Mouse (Mus musculus): ENCODE measurements around the gene Ahdc1. TPM values are rescaled to one million over a fixed set of nuclear protein-coding genes. Genes with fewer than 3 reads are reported as not detected.

The Ahdc1 gene
- polyA plus RNA-seq, 1 experiment from 2014 or later = 2.4 TPM

DNA sequence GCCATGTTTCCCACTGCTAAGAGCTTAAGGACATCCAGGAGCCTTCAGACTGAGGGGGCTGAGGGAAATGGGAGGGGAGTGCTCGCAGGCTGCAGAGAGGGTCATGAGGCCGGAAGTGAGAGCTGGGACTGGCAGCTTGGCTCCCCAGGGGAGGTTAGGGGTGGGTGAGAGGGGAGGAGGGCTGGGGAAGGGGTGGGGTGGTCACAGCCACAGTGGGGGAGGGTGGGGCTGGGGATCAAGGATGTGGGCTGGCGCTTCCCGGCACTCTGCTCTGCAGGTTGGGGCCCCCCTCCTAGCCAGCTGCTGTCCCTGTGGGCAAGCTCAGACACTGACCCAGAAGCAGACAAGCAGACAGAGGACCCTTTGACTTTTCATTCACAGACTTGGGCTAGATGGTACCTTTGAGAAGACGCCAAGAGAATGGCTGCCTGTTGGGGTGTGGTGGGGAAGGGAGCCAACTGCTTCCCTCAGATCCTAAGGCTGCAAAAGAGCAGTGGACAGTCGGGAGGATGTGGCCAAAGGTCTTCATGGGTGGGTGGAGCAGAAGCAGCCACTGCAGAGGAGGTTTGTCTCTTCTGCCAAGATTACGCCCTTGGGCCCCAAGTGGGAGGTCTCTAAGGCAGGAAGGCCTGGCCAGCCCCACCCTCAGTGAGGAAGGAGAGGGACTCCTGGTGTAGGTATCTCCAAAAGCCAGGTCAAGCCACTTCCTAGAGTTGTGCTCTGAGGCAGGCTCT is 46.5 kb downstream of the Ahdc1 start:
- Histone ChIP-seq H3K4me2 (replicated peaks; ENCODE audit: low read depth) (peak overlapping the region; percentile 69), H3K27me3 (replicated peaks; ENCODE audit: control insufficient read depth, insufficient read depth, low read length) (no peaks in the 10 kb centered on the region), H3K4me3 (ENCODE audit: low read depth, low read length) (peak overlapping the region; percentile 22), H3K27ac (ENCODE audit: low read depth, low read length) (peak overlapping the region; percentile 92), H3K36me3 (ENCODE audit: control insufficient read depth, insufficient read depth) (peaks cover 24% of the 10 kb centered on the region), H3K4me1 (replicated peaks; ENCODE audit: control insufficient read depth, insufficient read depth, low read length) (peaks cover 15% of the 10 kb centered on the region), H3K9me3 (ENCODE audit: control insufficient read depth) (no peaks in the 10 kb centered on the region), H3K9ac (ENCODE audit: low read depth, low read length) (peak overlapping the region; percentile 12; the same call in 1 of the 2 replicates)
- ATAC-seq = peak; percentile 63
- 0 out of 2 replicates have a peak, but pooled peaks have one; percentile 1 for TF ChIP-seq CTCF (IDR thresholded peaks at IDR 0.05; ENCODE audit: low read depth)
- 4% methylated on average over 7 of the region's 7 CpGs for WGBS

DNA sequence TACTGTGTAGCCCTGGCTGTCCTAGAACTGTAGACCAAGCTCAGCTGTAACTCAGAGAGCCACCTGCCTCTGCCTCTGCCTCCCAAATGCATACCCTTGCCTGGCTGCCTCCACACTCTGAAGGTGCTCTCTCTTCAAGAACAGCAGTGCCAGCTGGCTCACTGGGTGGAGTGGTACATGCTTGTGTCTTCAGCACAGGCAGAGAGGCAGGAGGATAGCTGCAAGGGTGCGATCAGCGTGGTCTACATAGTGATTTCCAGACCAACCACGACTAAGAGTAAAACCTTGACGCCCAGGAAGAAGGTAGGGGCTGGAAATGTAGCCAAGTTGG is 47.0 kb downstream of the Ahdc1 start:
- no peak for ATAC-seq
- Histone ChIP-seq H3K36me3 (ENCODE audit: control insufficient read depth, insufficient read depth) (peaks cover 30% of the 10 kb centered on the region), H3K27ac (ENCODE audit: low read depth, low read length) (peak overlapping the region; percentile 92; the same call in 1 of the 2 replicates), H3K4me1 (replicated peaks; ENCODE audit: control insufficient read depth, insufficient read depth, low read length) (peaks cover 15% of the 10 kb centered on the region), H3K9me3 (ENCODE audit: control insufficient read depth) (no peaks in the 10 kb centered on the region), H3K27me3 (replicated peaks; ENCODE audit: control insufficient read depth, insufficient read depth, low read length) (no peaks in the 10 kb centered on the region), H3K9ac (ENCODE audit: low read depth, low read length) (no peak overlapping the region), H3K4me3 (ENCODE audit: low read depth, low read length) (peak overlapping the region; percentile 22), H3K4me2 (replicated peaks; ENCODE audit: low read depth) (peak overlapping the region; percentile 69)
- TF ChIP-seq CTCF (IDR thresholded peaks at IDR 0.05; ENCODE audit: low read depth) = no peak
- WGBS = 80% methylated on average over 4 of the region's 4 CpGs

DNA sequence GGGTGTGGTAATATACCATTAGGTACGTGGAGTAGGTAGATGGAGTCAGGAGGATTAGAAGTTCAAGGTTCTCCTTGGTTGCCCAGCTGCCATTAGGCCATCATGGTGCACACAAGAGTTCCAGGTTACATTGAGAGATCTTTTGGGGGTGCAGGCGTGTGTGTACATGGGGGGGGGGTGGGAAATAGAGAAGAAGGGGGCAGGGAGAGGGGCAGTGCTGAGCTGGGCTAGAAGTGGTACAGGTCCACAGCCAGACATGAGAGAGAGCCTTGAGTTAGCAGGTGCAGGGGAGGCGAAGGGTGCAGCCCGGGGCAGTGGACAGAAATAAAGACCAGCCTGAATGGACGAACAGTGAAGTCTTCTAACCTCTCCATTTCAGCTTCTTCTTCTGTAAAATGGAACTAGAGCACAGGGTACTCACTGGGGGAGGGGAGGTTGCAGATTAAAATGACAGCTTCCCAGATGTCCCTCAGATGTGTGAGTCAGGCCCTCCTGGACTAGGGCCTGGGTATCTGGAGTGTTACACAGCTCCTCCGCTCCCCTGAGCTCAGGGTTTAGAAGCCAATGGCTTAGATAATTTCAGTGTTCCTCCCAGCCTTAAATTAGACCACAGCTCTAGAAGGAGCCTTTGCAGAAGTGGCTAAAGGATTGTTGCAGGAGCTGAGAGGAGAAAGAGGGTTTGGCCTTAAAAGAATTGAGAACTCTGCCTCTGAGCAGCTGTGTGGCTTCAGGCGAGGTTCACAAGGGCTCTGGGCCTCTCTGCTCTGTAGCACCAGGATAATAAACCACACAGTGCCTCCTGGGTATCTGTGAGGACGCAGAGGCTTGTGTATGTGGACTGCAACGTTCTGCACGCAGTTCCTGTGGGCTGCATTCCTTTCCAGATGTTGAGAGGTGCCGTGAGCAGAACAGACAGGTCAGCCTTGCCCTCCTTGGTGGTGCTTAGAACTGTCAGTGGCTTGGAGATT is 47.7 kb downstream of the Ahdc1 start:
- Histone ChIP-seq H3K27me3 (replicated peaks; ENCODE audit: control insufficient read depth, insufficient read depth, low read length) (no peaks in the 10 kb centered on the region), H3K27ac (ENCODE audit: low read depth, low read length) (peak overlapping the region; percentile 54; the same call in 1 of the 2 replicates), H3K9me3 (ENCODE audit: control insufficient read depth) (no peaks in the 10 kb centered on the region), H3K4me2 (replicated peaks; ENCODE audit: low read depth) (peak overlapping the region; percentile 69), H3K36me3 (ENCODE audit: control insufficient read depth, insufficient read depth) (peaks cover 35% of the 10 kb centered on the region), H3K4me1 (replicated peaks; ENCODE audit: control insufficient read depth, insufficient read depth, low read length) (peaks cover 15% of the 10 kb centered on the region), H3K4me3 (ENCODE audit: low read depth, low read length) (no peak overlapping the region), H3K9ac (ENCODE audit: low read depth, low read length) (no peak overlapping the region)
- no peak for TF ChIP-seq CTCF (IDR thresholded peaks at IDR 0.05; ENCODE audit: low read depth)
- ATAC-seq = no peak
- 48% methylated on average over 11 of the region's 11 CpGs for WGBS

DNA sequence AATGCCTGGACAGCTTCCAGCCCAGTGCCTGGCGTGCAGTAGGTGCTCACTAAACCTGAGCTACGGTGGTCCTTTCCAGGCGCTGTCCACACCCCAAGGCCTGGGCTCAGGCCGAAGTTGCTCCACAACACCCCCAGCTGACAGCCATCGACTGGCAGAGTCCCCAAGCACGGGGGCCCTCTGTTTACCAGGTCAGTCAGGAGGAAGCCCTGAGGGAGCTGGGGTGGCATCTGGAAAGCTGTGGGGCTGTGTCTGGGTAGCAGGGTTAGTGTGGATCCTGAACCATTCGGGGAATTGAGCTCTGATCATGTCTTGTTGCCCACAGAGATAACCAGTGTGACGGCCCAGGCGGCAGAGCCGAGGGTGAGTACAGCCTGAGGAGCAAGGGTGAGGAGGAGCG is 49.6 kb downstream of the Ahdc1 start:
- no peak overlapping the region for H3K4me3 ChIP-seq (ENCODE audit: low read depth, low read length)
- H3K9me3 ChIP-seq (ENCODE audit: control insufficient read depth) = no peaks in the 10 kb centered on the region
- H3K9ac ChIP-seq (ENCODE audit: low read depth, low read length) = no peak overlapping the region
- H3K27me3 ChIP-seq (replicated peaks; ENCODE audit: control insufficient read depth, insufficient read depth, low read length) = no peaks in the 10 kb centered on the region
- H3K4me1 ChIP-seq (replicated peaks; ENCODE audit: control insufficient read depth, insufficient read depth, low read length) = peaks cover 15% of the 10 kb centered on the region
- no peak overlapping the region for H3K4me2 ChIP-seq (replicated peaks; ENCODE audit: low read depth)
- no peak for ATAC-seq
- no peak overlapping the region for H3K27ac ChIP-seq (ENCODE audit: low read depth, low read length)
- WGBS = 87% methylated on average over 11 of the region's 11 CpGs
- H3K36me3 ChIP-seq (ENCODE audit: control insufficient read depth, insufficient read depth) = peaks cover 49% of the 10 kb centered on the region
- TF ChIP-seq CTCF (IDR thresholded peaks at IDR 0.05; ENCODE audit: low read depth) = no peak

DNA sequence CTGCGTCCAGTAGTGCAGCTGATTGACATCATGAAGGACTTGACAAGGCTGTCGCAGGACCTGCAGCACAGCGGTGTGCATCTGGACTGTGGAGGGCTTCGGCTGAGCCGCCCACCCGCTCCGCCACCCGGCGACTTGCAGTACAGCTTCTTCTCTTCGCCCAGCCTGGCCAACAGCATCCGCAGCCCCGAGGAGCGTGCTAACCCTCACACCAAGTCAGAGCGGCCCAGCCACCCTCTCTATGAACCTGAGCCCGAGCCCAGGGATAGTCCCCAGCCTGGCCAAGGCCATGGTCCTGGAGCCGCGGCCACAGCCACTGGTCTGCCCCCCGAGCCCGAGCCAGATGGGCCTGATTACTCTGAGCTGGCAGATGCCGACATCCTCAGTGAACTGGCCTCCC is 50.7 kb downstream of the Ahdc1 start:
- no peaks in the 10 kb centered on the region for H3K9me3 ChIP-seq (ENCODE audit: control insufficient read depth)
- no peaks in the 10 kb centered on the region for H3K27me3 ChIP-seq (replicated peaks; ENCODE audit: control insufficient read depth, insufficient read depth, low read length)
- H3K9ac ChIP-seq (ENCODE audit: low read depth, low read length) = no peak overlapping the region
- peaks cover 54% of the 10 kb centered on the region for H3K36me3 ChIP-seq (ENCODE audit: control insufficient read depth, insufficient read depth)
- no peak for ATAC-seq
- H3K4me1 ChIP-seq (replicated peaks; ENCODE audit: control insufficient read depth, insufficient read depth, low read length) = peaks cover 12% of the 10 kb centered on the region
- H3K4me3 ChIP-seq (ENCODE audit: low read depth, low read length) = no peak overlapping the region
- no peak overlapping the region for H3K4me2 ChIP-seq (replicated peaks; ENCODE audit: low read depth)
- TF ChIP-seq CTCF (IDR thresholded peaks at IDR 0.05; ENCODE audit: low read depth) = no peak
- H3K27ac ChIP-seq (ENCODE audit: low read depth, low read length) = no peak overlapping the region
- WGBS = 90% methylated on average over 20 of the region's 20 CpGs

DNA sequence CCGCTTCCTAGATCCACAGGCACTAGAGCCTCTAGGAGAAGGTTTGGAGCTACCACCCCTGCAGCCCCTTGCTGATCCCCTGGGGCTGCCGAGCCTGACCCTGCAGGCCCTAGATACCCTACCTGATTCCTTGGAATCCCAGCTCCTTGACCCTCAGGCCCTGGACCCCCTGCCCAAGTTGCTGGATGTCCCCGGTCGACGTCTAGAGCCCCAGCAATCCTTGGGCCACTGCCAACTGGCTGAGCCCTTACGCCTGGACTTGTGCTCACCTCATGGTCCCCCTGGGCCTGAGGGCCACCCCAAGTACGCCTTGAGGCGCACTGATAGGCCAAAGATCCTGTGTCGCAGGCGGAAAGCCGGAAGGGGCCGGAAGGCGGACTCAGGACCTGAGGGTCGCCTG is 51.2 kb downstream of the Ahdc1 start:
- peaks cover 54% of the 10 kb centered on the region for H3K36me3 ChIP-seq (ENCODE audit: control insufficient read depth, insufficient read depth)
- H3K27me3 ChIP-seq (replicated peaks; ENCODE audit: control insufficient read depth, insufficient read depth, low read length) = no peaks in the 10 kb centered on the region
- TF ChIP-seq CTCF (IDR thresholded peaks at IDR 0.05; ENCODE audit: low read depth) = no peak
- no peak for ATAC-seq
- 96% methylated on average over 14 of the region's 14 CpGs for WGBS
- no peak overlapping the region for H3K27ac ChIP-seq (ENCODE audit: low read depth, low read length)
- H3K9me3 ChIP-seq (ENCODE audit: control insufficient read depth) = no peaks in the 10 kb centered on the region
- H3K4me3 ChIP-seq (ENCODE audit: low read depth, low read length) = no peak overlapping the region
- H3K4me2 ChIP-seq (replicated peaks; ENCODE audit: low read depth) = no peak overlapping the region
- H3K9ac ChIP-seq (ENCODE audit: low read depth, low read length) = no peak overlapping the region
- peaks cover 12% of the 10 kb centered on the region for H3K4me1 ChIP-seq (replicated peaks; ENCODE audit: control insufficient read depth, insufficient read depth, low read length)

All from intestine, postnatal 0 days (tissue).